Comparison of ENCODE assay signal across 16 mouse cellular contexts in genomic region chr17:11402225-11402875, GRCm38 (mm10).
"Had no signal": no experiment of that assay in that cellular context is flagged by ENCODE, and none has a peak within 500 bp of the region (broad histone marks: within the 10 kb centered on the region; RNA-seq: fewer than 3 reads in every experiment).

No protein-coding gene starts in this region.

- ATAC-seq: liver, postnatal 0 days; midbrain, embryonic 13.5 days had no signal

- H3K4me3 ChIP-seq: layer of hippocampus, adult 2 months; limb, embryonic 12.5 days; liver, embryonic 13.5 days; lung, embryonic 15.5 days; midbrain, embryonic 13.5 days; myocyte; neural tube, embryonic 15.5 days had no signal

- H3K9me3 ChIP-seq: limb, embryonic 12.5 days; liver, embryonic 13.5 days; lung, embryonic 15.5 days; midbrain, embryonic 13.5 days; neural tube, embryonic 15.5 days had no signal

- H3K27me3 ChIP-seq: limb, embryonic 12.5 days; liver, embryonic 13.5 days; lung, embryonic 15.5 days; midbrain, embryonic 13.5 days; neural tube, embryonic 15.5 days had no signal

- H3K4me2 ChIP-seq: limb, embryonic 12.5 days; liver, embryonic 13.5 days; lung, embryonic 15.5 days; midbrain, embryonic 13.5 days; neural tube, embryonic 15.5 days had no signal

- H3K9ac ChIP-seq: limb, embryonic 12.5 days; liver, embryonic 13.5 days; liver, postnatal 0 days; lung, embryonic 15.5 days; midbrain, embryonic 13.5 days; neural tube, embryonic 15.5 days had no signal

- H3K36me3 ChIP-seq: limb, embryonic 12.5 days; liver, embryonic 13.5 days; lung, embryonic 15.5 days; midbrain, embryonic 13.5 days; neural tube, embryonic 15.5 days had no signal

- DNase-seq: kidney, adult 9 months; kidney, postnatal 10 days; kidney, postnatal 4 days; liver; liver, embryonic 13.5 days; liver, postnatal 0 days; lung, postnatal 36 days; right cerebral cortex, adult 18-20 months; right cerebral cortex, postnatal 25 days had no signal

- H3K27ac ChIP-seq: layer of hippocampus, adult 2 months; limb, embryonic 12.5 days; liver, embryonic 13.5 days; lung, embryonic 15.5 days; midbrain, embryonic 13.5 days; neural tube, embryonic 15.5 days; stomach, postnatal 0 days had no signal

- H3K4me1 ChIP-seq: limb, embryonic 12.5 days; liver, embryonic 13.5 days; lung, embryonic 15.5 days; midbrain, embryonic 13.5 days; neural tube, embryonic 15.5 days had no signal
